In the genomic region with DNA sequence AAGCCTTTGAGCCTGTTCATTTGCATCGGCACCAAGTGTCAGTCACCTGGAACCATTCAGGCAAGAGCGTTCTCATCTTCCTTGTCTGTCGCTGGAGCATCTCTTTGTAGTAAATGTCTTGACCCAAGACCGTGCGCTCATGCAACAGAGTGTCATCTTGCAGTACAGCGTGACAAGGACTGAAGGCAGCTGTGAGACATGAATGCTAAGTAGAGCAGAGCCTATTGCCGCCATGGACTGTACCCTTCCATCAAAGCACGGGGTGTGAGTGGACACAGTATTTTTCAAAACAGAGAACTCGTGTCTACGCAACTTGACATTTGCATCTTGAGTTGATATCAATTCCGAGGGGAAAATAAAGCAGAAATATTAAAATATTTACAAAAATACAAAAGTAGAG, we compare ENCODE assay signal across 16 mouse cellular contexts.
"Had no signal": no experiment of that assay in that cellular context is flagged by ENCODE, and none has a peak within 500 bp of the region (broad histone marks: within the 10 kb centered on the region; RNA-seq: fewer than 3 reads in every experiment).

No protein-coding gene starts in this region.

- H3K36me3 ChIP-seq: limb, embryonic 12.5 days; limb, embryonic 15.5 days; midbrain, embryonic 12.5 days had no signal

- H3K4me1 ChIP-seq: limb, embryonic 12.5 days; limb, embryonic 15.5 days; megakaryocyte, embryonic 14.5 days; midbrain, embryonic 12.5 days had no signal

- H3K27me3 ChIP-seq: limb, embryonic 12.5 days; limb, embryonic 15.5 days; megakaryocyte, embryonic 14.5 days; midbrain, embryonic 12.5 days had no signal

- H3K9ac ChIP-seq: limb, embryonic 12.5 days; limb, embryonic 15.5 days; liver, embryonic 14.5 days; liver, postnatal 0 days; midbrain, embryonic 12.5 days had no signal

- H3K4me2 ChIP-seq: limb, embryonic 12.5 days; limb, embryonic 15.5 days; liver, embryonic 11.5 days; midbrain, embryonic 12.5 days had no signal

- H3K27ac ChIP-seq: limb, embryonic 12.5 days; limb, embryonic 15.5 days; liver, embryonic 14.5 days; midbrain, embryonic 12.5 days had no signal

- H3K4me3 ChIP-seq: limb, embryonic 12.5 days; limb, embryonic 15.5 days; megakaryocyte, embryonic 14.5 days; midbrain, embryonic 12.5 days had no signal

- DNase-seq: kidney, adult 2 months; kidney, postnatal 10 days; kidney, postnatal 36 days; left cerebral cortex, postnatal 4 days; liver, postnatal 0 days; lung, postnatal 36 days; thymus, adult 18-20 months; thymus, postnatal 36 days had no signal

- ATAC-seq: intestine, postnatal 0 days; liver, postnatal 0 days; lung, postnatal 0 days had no signal

- H3K9me3 ChIP-seq: limb, embryonic 12.5 days; limb, embryonic 15.5 days; midbrain, embryonic 12.5 days had no signal
